Mouse (Mus musculus) CH12.LX (cell line): Measurements from ENCODE around the gene Slc22a15. TPM values are rescaled to one million over a fixed set of nuclear protein-coding genes. Genes with fewer than 3 reads are reported as not detected.

Experiments
- CHD1 ChIP-seq: IDR thresholded peaks from 2 replicates; pipeline ENCODE4 v1.6.1; 2012; ENCODE audit warnings: low read depth, low read length, improper control_type of control experiment, inconsistent platforms
- ELF1 ChIP-seq: IDR thresholded peaks from 2 replicates; pipeline ENCODE4 v1.6.1; 2014; ENCODE audit warnings: low read depth, mild to moderate bottlenecking, inconsistent platforms, low read length, improper control_type of control experiment
- GABPA ChIP-seq: IDR thresholded peaks from 2 replicates; pipeline ENCODE4 v1.6.1; 2012; ENCODE audit warnings: low read depth, low read length, improper control_type of control experiment, inconsistent platforms; ENCODE audit not compliant: insufficient replicate concordance
- IRF4 ChIP-seq: IDR thresholded peaks from 2 replicates; pipeline ENCODE4 v1.6.1; 2014; ENCODE audit warnings: low read depth, mild to moderate bottlenecking, inconsistent platforms, low read length, improper control_type of control experiment
- MXI1 ChIP-seq: IDR thresholded peaks from 2 replicates; pipeline ENCODE4 v1.6.1; 2011; ENCODE audit warnings: mild to moderate bottlenecking, low read depth, low read length, improper control_type of control experiment
- PAX5 ChIP-seq: IDR thresholded peaks from 2 replicates; pipeline ENCODE4 v1.6.1; 2012; ENCODE audit warnings: low read length, inconsistent platforms, mixed read lengths
- RCOR1 ChIP-seq: conservative IDR thresholded peaks from 2 replicates; pipeline ENCODE4 v1.6.1; 2012; ENCODE audit warnings: low read depth, mild to moderate bottlenecking, inconsistent platforms, low read length, improper control_type of control experiment
- SMC3 ChIP-seq: IDR thresholded peaks from 2 replicates; pipeline ENCODE4 v1.6.1; 2011; ENCODE audit warnings: low read depth, low read length, improper control_type of control experiment
- UBTF ChIP-seq: IDR thresholded peaks from 2 replicates; pipeline ENCODE4 v1.6.1; 2012; ENCODE audit warnings: low read depth, mild to moderate bottlenecking, inconsistent platforms, low read length, improper control_type of control experiment, moderate library complexity
- polyA plus RNA-seq: library from polyadenylated mRNA; unstranded; fragments of >175 nt; gene quantifications from 2 replicates; pipeline ENCODE4 v1.2.1, GENCODE M21; 2012; ENCODE audit warnings: low read depth; ENCODE audit not compliant: insufficient read length
- total RNA-seq, 2 experiments: library from RNA; depleted of rRNA; stranded (reverse); fragments of 300-350 nt in 1 of 2; fragments of >200 nt in 1 of 2; gene quantifications; 2 replicates each; pipeline ENCODE4 v1.2.3; 2012 to 2014

The Slc22a15 gene
- total and polyA plus RNA-seq, 3 experiments, result 1.8 to 7.6 (median 4.5) TPM

DNA sequence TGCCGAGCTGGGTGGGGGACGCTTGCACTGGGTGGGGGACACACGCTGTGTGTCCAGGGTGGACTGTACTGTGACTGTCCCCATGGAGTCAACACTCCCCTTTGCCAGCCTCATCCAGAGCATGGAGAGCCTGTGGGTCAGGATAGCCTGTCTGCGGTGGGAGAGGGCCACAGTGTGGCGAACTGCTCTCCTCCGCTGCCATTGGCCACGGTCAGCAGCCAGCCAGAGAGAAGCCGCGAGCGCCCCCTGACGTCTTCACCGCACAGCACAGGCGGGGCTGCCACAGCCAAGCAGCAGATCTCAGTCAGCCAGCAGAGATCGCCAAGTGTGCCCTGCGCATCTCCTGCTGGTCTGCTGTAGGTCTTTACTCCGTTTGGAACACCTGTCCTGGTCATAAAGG is 118.1 kb downstream of the Slc22a15 start (continued):
- TF ChIP-seq RCOR1 (no peak), ELF1 (peak; percentile 23; the same call in 1 of the 2 replicates), IRF4 (no peak), MXI1 (no peak), GABPA (no peak), PAX5 (no peak), CHD1 (no peak), UBTF (no peak), SMC3 (peak; percentile 95)

Other genes starting within 250 kb of the Slc22a15 start
- 2.0 and 2.8 TPM in 2 replicates for gene Mab21l3, start 75.5 kb downstream of the Slc22a15 start, total RNA-seq (2012; rRNA removed)
- gene Mab21l3, start 75.5 kb downstream of the Slc22a15 start, total RNA-seq (2014; rRNA removed), result 3.4 and 3.5 TPM in 2 replicates
- 1.9 and 2.1 TPM in 2 replicates for gene Mab21l3, start 75.5 kb downstream of the Slc22a15 start, polyA plus RNA-seq
- gene Nhlh2, start 85.6 kb upstream of the Slc22a15 start, total RNA-seq (2012; rRNA removed), result not detected in 2 replicates
- gene Nhlh2, start 85.6 kb upstream of the Slc22a15 start, total RNA-seq (2014; rRNA removed), result not detected in 2 replicates
- not detected in 2 replicates for gene Nhlh2, start 85.6 kb upstream of the Slc22a15 start, polyA plus RNA-seq
- gene Casq2, start 162.0 kb upstream of the Slc22a15 start, total RNA-seq (2012; rRNA removed), result not detected in 2 replicates
- not detected in 2 replicates for gene Casq2, start 162.0 kb upstream of the Slc22a15 start, total RNA-seq (2014; rRNA removed)
- gene Casq2, start 162.0 kb upstream of the Slc22a15 start, polyA plus RNA-seq, result not detected in 2 replicates